Mouse (Mus musculus) gastrocnemius, adult 2 months (tissue): ENCODE results near the gene Stk11. TPM values are rescaled to one million over a fixed set of nuclear protein-coding genes. Genes with fewer than 3 reads are reported as not detected.

Source experiments
- DNase-seq: peaks from one replicate; pipeline ENCODE4 v3.0.0; 2022
- H3K27ac ChIP-seq: fragments of 200-600 bp; 2 replicates; pipeline ENCODE4 v1.8.1; 2022; ENCODE audit warnings: mild to moderate bottlenecking
- H3K4me3 ChIP-seq: fragments of 200-600 bp; 2 replicates; pipeline ENCODE4 v1.8.1; 2022; ENCODE audit warnings: mild to moderate bottlenecking, moderate library complexity
- CTCF ChIP-seq: fragments of 200-600 bp; IDR thresholded peaks from 2 replicates; pipeline ENCODE4 v1.8.1; 2022; ENCODE audit warnings: antibody characterized with exemption, mild to moderate bottlenecking, moderate library complexity
- intact Hi-C: fragments of 180-260 bp; cut with DNase I; formaldehyde crosslinking; loops from one replicate; pipeline ENCODE4 v1.15.1; 2025
- total RNA-seq, 2 experiments: library from RNA; stranded (reverse); gene quantifications; 2 replicates each; pipeline ENCODE4 v1.2.3; 2021

Gene Stk11
- total RNA-seq, 2 experiments from 2014 or later, result 144 to 153 TPM

DNA sequence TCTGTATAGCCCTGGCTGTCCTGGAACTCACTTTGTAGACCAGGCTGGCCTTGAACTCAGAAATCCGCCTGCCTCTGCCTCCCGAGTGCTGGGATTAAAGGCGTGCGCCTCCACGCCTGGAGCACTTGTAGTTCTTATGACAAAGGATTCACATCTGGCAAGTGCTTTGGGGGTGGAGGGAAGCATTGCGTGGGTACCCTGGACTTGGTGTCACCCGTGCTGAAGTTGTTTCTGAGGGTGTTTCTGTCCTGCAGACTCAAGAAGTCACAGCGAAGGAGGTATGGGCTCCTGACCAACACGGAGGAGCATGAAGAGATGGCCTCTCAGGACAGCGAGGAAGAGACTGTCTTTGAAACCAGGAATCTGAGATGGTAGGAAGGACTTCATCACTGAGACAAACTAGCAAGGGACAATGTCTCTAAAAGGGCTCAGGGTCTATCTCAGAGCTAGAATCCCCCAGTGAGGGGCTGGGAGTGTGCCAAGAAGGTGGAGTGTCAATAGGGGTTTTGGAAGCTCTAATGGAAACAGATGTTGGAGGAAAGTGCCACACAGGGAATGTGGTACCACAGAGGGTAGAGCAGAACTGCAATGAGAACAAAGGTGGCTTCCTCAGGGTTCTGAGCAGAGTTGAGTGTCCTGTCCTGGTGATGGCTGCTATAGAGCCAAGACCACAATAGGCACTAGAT is 58.5 kb downstream of the Stk11 start:
- H3K4me3 ChIP-seq, result no peak overlapping the region
- H3K27ac ChIP-seq, result no peak overlapping the region
- intact Hi-C loops, result no loop called here
- TF ChIP-seq CTCF, result no peak
- DNase-seq, result no peak

GRCm38 (mm10) chr10:80174705-80175104 is 59.1 kb downstream of the Stk11 start:
- DNase-seq, result no peak
- no peak overlapping the region for H3K27ac ChIP-seq
- no peak overlapping the region for H3K4me3 ChIP-seq
- peak; percentile 51 for TF ChIP-seq CTCF
- intact Hi-C loops, result loop anchor here (1.0 kb wide), 2 partner anchors 25 to 71 kb away; no protein-coding TSS in a partner anchor

GRCm38 (mm10) chr10:80175536-80176269 is 60.1 kb downstream of the Stk11 start:
- peak; percentile 91 for TF ChIP-seq CTCF
- Histone ChIP-seq H3K27ac (no peak overlapping the region), H3K4me3 (no peak overlapping the region)
- intact Hi-C loops, result loop anchor here (1.0 kb wide), 2 partner anchors 24 to 70 kb away; no protein-coding TSS in a partner anchor
- DNase-seq, result no peak

DNA sequence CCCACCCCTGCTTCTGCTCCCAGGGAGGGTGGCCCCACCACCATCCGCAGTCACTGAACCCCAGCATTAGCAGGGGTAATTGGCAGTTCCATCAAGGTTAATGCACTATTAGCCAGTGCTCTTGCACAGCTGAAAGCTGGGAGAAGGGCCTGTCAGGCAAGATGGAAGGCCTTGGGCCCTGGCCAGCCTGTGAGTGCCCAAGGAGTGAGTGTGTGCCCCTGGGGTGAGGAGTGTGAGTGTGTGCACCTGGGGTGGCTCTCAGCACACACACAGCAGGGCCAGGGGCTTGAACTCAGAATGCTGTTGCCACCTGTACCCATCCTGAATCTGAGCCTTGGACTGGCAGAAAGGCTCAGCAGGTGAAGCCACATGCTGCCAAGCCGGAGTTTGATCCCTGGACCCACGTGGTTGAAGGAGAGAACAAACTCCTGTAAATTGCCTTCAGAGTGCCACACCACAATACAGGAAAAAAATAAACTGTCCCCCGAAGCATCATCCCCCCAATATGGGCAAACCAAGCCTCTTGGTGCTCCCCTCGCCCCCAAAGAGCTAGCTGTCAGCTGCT is 60.7 kb downstream of the Stk11 start:
- intact Hi-C loops, result no loop called here
- no peak overlapping the region for H3K27ac ChIP-seq
- DNase-seq, result no peak
- H3K4me3 ChIP-seq, result no peak overlapping the region
- no peak for TF ChIP-seq CTCF

- TF ChIP-seq CTCF, result no peak
- intact Hi-C loops, result no loop called here
- H3K4me3 ChIP-seq, result no peak overlapping the region
- H3K27ac ChIP-seq, result no peak overlapping the region
- DNase-seq, result no peak
These were observed 62.1 kb downstream of the Stk11 start for GRCm38 (mm10) chr10:80177441-80178279.

- Histone ChIP-seq H3K27ac (peak within 1 kb of the TSS; percentile 69), H3K4me3 (peak within 1 kb of the TSS; percentile 81)
- intact Hi-C loops, result no loop called here
- TF ChIP-seq CTCF, result no peak
- peak; percentile 77 for DNase-seq
These were observed 63.8 kb downstream of the Stk11 start, which contains the start of gene Efna2 for GRCm38 (mm10) chr10:80179068-80180051. Efna2 (plus strand) TSS chr10:80179482.

Other genes with a start within 250 kb of the Stk11 start
- gene Prtn3, start 241.3 kb upstream of the Stk11 start, total RNA-seq, result not detected
- under 1 TPM in 1 of 2 experiments, not detected in 1; 0.17 TPM for gene Plppr3, start 241.2 kb upstream of the Stk11 start, total RNA-seq
- not detected for gene Elane, start 229.6 kb upstream of the Stk11 start, total RNA-seq
- 10 to 100 TPM; 12.9 to 77.1 TPM for gene Cfd, start 224.9 kb upstream of the Stk11 start, total RNA-seq
- 10 to 100 TPM; 32.6 to 37.2 TPM for gene Med16, start 206.9 kb upstream of the Stk11 start, total RNA-seq
- not detected for gene Gm26602, start 204.9 kb upstream of the Stk11 start, total RNA-seq
- under 1 TPM; 0.17 to 0.23 TPM for gene Kiss1r, start 198.8 kb upstream of the Stk11 start, total RNA-seq
- 100 to 1,000 TPM; 107 to 121 TPM for gene R3hdm4, start 194.6 kb upstream of the Stk11 start, total RNA-seq
- gene Arid3a, start 188.8 kb upstream of the Stk11 start, total RNA-seq, result 1 to 10 TPM; 1.8 to 2.1 TPM
- gene Wdr18, start 155.7 kb upstream of the Stk11 start, total RNA-seq, result 10 to 100 TPM; 19.7 to 22.0 TPM
- under 1 TPM; 0.25 to 0.28 TPM for gene Grin3b, start 145.1 kb upstream of the Stk11 start, total RNA-seq
- 10 to 100 TPM; 70.9 to 75.1 TPM for gene Tmem259, start 131.5 kb upstream of the Stk11 start, total RNA-seq
- 1 to 10 TPM; 3.9 to 9.7 TPM for gene Cnn2, start 127.2 kb upstream of the Stk11 start, total RNA-seq
- 1 to 10 TPM; 6.7 to 7.2 TPM for gene Abca7, start 119.3 kb upstream of the Stk11 start, total RNA-seq
- gene Arhgap45, start 99.2 kb upstream of the Stk11 start, total RNA-seq, result 1 to 10 TPM in 1 of 2 experiments, under 1 TPM in 1; 0.97 to 1.4 TPM
- gene Polr2e, start 76.0 kb upstream of the Stk11 start, total RNA-seq, result 10 to 100 TPM; 42.0 to 50.9 TPM
- 100 to 1,000 TPM; 552 to 603 TPM for gene Gpx4, start 68.6 kb upstream of the Stk11 start, total RNA-seq
- gene Sbno2, start 10.2 kb upstream of the Stk11 start, total RNA-seq, result 1 to 10 TPM; 6.2 to 7.1 TPM
- gene Atp5d, start 22.8 kb downstream of the Stk11 start, total RNA-seq, result 100 to 1,000 TPM; 535 to 725 TPM
- 1 to 10 TPM; 1.8 to 2.3 TPM for gene Cbarp, start 25.0 kb downstream of the Stk11 start, total RNA-seq
- gene Midn, start 32.5 kb downstream of the Stk11 start, total RNA-seq, result 10 to 100 TPM; 34.3 to 39.8 TPM
- 10 to 100 TPM; 22.1 to 30.7 TPM for gene Cirbp, start 50.2 kb downstream of the Stk11 start, total RNA-seq
- 1 to 10 TPM; 6.6 to 7.1 TPM for gene 1600002K03Rik, start 57.1 kb downstream of the Stk11 start, total RNA-seq
- gene Efna2, start 63.7 kb downstream of the Stk11 start, total RNA-seq, result under 1 TPM; 0.23 to 0.73 TPM
- gene Mum1, start 110.6 kb downstream of the Stk11 start, total RNA-seq, result 10 to 100 TPM; 12.2 to 19.2 TPM
- 100 to 1,000 TPM; 496 to 663 TPM for gene Ndufs7, start 133.3 kb downstream of the Stk11 start, total RNA-seq
- gene Gamt, start 145.2 kb downstream of the Stk11 start, total RNA-seq, result 10 to 100 TPM; 14.0 to 28.5 TPM
- gene Dazap1, start 145.7 kb downstream of the Stk11 start, total RNA-seq, result 10 to 100 TPM; 34.2 to 38.4 TPM
- 100 to 1,000 TPM; 634 to 773 TPM for gene Rps15, start 176.7 kb downstream of the Stk11 start, total RNA-seq
- under 1 TPM; 0.20 to 0.77 TPM for gene Apc2, start 180.2 kb downstream of the Stk11 start, total RNA-seq
- gene 2310011J03Rik, start 204.7 kb downstream of the Stk11 start, total RNA-seq, result 1 to 10 TPM; 5.7 to 8.1 TPM
- gene Pcsk4, start 213.7 kb downstream of the Stk11 start, total RNA-seq, result 1 to 10 TPM in 1 of 2 experiments, under 1 TPM in 1; 0.84 to 1.0 TPM
- gene Reep6, start 214.2 kb downstream of the Stk11 start, total RNA-seq, result 1 to 10 TPM; 1.5 to 2.5 TPM
- 10 to 100 TPM; 26.2 to 43.3 TPM for gene Adamtsl5, start 232.6 kb downstream of the Stk11 start, total RNA-seq
- gene Plk5, start 240.7 kb downstream of the Stk11 start, total RNA-seq, result under 1 TPM; 0.10 to 0.45 TPM